In the genomic region with DNA sequence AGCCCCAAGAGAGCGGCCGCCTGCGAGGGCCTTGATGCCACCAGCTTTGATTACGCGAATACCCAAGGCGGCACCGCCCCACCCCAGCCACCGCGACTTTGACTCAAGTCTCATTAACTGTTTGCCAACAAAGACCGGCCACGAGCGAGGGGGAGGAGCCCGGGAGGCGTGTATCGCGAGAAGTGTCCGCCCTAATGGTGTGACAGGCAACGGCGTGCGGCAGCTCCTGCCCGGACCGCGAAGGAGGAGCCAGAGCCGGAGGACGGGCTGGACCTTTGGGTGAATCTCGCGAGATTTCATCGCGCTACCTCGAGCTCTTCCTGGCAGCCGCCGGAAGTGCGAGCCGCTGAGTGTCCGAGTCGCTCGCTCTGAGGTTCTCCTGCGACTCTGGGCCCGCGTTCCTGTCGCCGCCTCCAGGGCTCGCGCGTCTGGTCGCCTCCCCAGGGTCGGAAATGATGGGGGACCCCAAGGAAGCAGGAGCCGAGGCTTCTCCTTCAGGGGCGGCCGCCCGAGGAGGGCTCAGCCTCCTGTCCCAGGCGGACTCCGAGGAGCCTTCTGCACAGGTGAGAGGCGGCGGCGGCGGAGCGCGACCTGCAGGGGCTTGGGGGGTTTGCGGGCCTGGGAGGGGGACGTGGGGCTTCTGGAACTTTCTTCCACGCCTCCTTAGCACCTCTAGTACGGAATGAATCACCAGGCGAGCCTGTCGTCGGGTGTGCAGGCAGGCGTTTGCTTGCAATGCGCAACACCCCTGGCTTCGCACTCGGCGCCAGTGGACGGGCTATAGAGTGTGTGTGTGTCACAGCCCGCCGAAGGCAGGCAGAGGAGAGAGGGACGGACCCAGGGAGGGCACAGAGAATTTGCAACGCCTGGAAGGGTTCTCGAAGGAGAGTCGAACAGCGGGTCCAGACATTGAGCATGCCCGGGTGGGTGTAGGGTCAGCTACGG, we compare ENCODE assay signal across 8 mouse cellular contexts. TPM values are rescaled to one million over a fixed set of nuclear protein-coding genes. Genes with fewer than 3 reads are reported as not detected.
DNase-seq lines count a peak whose midpoint lies in the region; ATAC-seq lines count a peak whose summit lies in the region.

A gene (plus strand): TSS at position 183 of the 945 bp plus-strand sequence.

- WGBS in hindbrain, embryonic 15.5 days = under 1% methylated on average over 76 of the region's 81 CpGs

- H3K27me3 ChIP-seq in hindbrain, embryonic 15.5 days = no peaks in the 10 kb centered on the region

- peak within 1 kb of the TSS; percentile 93 for H3K27ac ChIP-seq in hindbrain, embryonic 15.5 days (replicated peaks)

- peaks cover 21% of the 10 kb centered on the region for H3K36me3 ChIP-seq in hindbrain, embryonic 15.5 days

- H3K4me2 ChIP-seq in hindbrain, embryonic 15.5 days = peak within 1 kb of the TSS; percentile 89

- peak within 1 kb of the TSS; percentile 92 for H3K9ac ChIP-seq in hindbrain, embryonic 15.5 days

- peak; percentile 98 for ATAC-seq in hindbrain, embryonic 15.5 days (ENCODE audit: low FRiP score, low read depth)

- DNase-seq in T-cell, adult 2 months (ENCODE audit: low spot score) = peak; percentile 97
- peak; percentile 93 to 95 for DNase-seq in cerebellum, postnatal 36 days
- peak; percentile 95 to 98 for DNase-seq in frontal cortex, postnatal 36 days (ENCODE audit: low spot score in 2 of 2)
- peak; percentile 96 for DNase-seq in left cerebral cortex, adult 11 months (ENCODE audit: low spot score)
- peak; percentile 99 to 100 for DNase-seq in lung, postnatal 4 days
- DNase-seq in retina, postnatal 7 days (ENCODE audit: low read depth, low spot score) = peak; percentile 98
- peak; percentile 92 for DNase-seq in urinary bladder, adult 2 months (ENCODE audit: low spot score)

- peak within 1 kb of the TSS; percentile 96 for H3K4me3 ChIP-seq in hindbrain, embryonic 15.5 days

- H3K4me1 ChIP-seq in hindbrain, embryonic 15.5 days (replicated peaks) = peaks cover 14% of the 10 kb centered on the region

- no peaks in the 10 kb centered on the region for H3K9me3 ChIP-seq in hindbrain, embryonic 15.5 days

RNA-seq across cellular contexts. Expression of the gene that starts here (rescaled TPM):
- 17.8 and 20.0 TPM in 2 replicates for polyA plus RNA-seq in hindbrain, embryonic 15.5 days (2015; fragmentation: Nextera tagmentation; extraction: Ambion mirVana)
- polyA plus RNA-seq in urinary bladder, adult 2 months (2012; rRNA removed) = 17.9 and 22.1 TPM in 2 replicates

Comparison
In these comparisons a context has a peak if more than half of its experiments do, and no peak if none do; other contexts are left out.
1. Peak in every context shown above with its lines: DNase-seq, ATAC-seq, H3K4me3 ChIP-seq and H3K27ac ChIP-seq.